Mouse (Mus musculus) heart, postnatal 0 days (tissue): Measurements from ENCODE around the gene Shroom1.

ENCODE experiments used
- CTCF ChIP-seq: IDR thresholded peaks from 2 replicates; pipeline ENCODE4 v1.5.1; 2016; ENCODE audit warnings: antibody characterized with exemption, control low read depth, low read depth
- EP300 ChIP-seq: IDR thresholded peaks from 2 replicates; pipeline ENCODE4 v1.6.1; 2016; ENCODE audit warnings: antibody characterized with exemption, low read depth

GRCm38 (mm10) chr11:53481088-53481730 is 24.2 kb downstream of the Shroom1 start:
- TF ChIP-seq CTCF, result no peak
- no peak for TF ChIP-seq EP300
